Mouse (Mus musculus) naive thymus-derived CD4-positive, alpha-beta T cell, adult 5 months (primary cell): ENCODE results near the gene Olfr980. TPM values are rescaled to one million over a fixed set of nuclear protein-coding genes. Genes with fewer than 3 reads are reported as not detected.

Experiments used
- polyA plus RNA-seq: library from polyadenylated mRNA; unstranded; fragments of 100-300 nt; shearing (Covaris generic); gene quantifications from one replicate; pipeline ENCODE4 v1.2.1, GENCODE M21; 2017

Olfr980 gene
- not detected for polyA plus RNA-seq

GRCm38 (mm10) chr9:40009482-40009881 lies at the start of gene Olfr980:
TSS of gene Olfr980 (minus strand) at chr9:40009582.

GRCm38 (mm10) chr9:40021164-40021563 lies 11.8 kb upstream of the Olfr980 start, which contains the start of gene Olfr981:
TSS of gene Olfr981 (plus strand) at chr9:40021464.

GRCm38 (mm10) chr9:40003365-40003764 lies 6.0 kb downstream of the Olfr980 start, which contains the start of gene Olfr979:
TSS of gene Olfr979 (minus strand) at chr9:40003465.

GRCm38 (mm10) chr9:39991813-39992212 lies 17.6 kb downstream of the Olfr980 start, which contains the start of gene Olfr978:
TSS of gene Olfr978 (plus strand) at chr9:39992113.

GRCm38 (mm10) chr9:39961033-39961432 lies 48.3 kb downstream of the Olfr980 start, which contains the start of gene Olfr976:
TSS of gene Olfr976 (minus strand) at chr9:39961133.

Other genes starting within 250 kb of the Olfr980 start
- gene Olfr968, start 226.3 kb downstream of the Olfr980 start, polyA plus RNA-seq: not detected
- gene Olfr969, start 218.6 kb downstream of the Olfr980 start, polyA plus RNA-seq: not detected
- not detected for gene Olfr970, start 200.7 kb downstream of the Olfr980 start, polyA plus RNA-seq
- gene Olfr971, start 172.7 kb downstream of the Olfr980 start, polyA plus RNA-seq: not detected
- gene Olfr972, start 143.2 kb downstream of the Olfr980 start, polyA plus RNA-seq: not detected
- gene Olfr229, start 102.2 kb downstream of the Olfr980 start, polyA plus RNA-seq: not detected
- 0.12 TPM for gene Olfr974, start 72.1 kb downstream of the Olfr980 start, polyA plus RNA-seq
- not detected for gene Olfr975, start 57.5 kb downstream of the Olfr980 start, polyA plus RNA-seq
- not detected for gene Olfr976, start 48.4 kb downstream of the Olfr980 start, polyA plus RNA-seq
- gene Olfr978, start 17.5 kb downstream of the Olfr980 start, polyA plus RNA-seq: 0.37 TPM
- not detected for gene Olfr979, start 6.1 kb downstream of the Olfr980 start, polyA plus RNA-seq
- not detected for gene Olfr981, start 11.9 kb upstream of the Olfr980 start, polyA plus RNA-seq
- not detected for gene Olfr982, start 64.2 kb upstream of the Olfr980 start, polyA plus RNA-seq
- not detected for gene Olfr983, start 84.0 kb upstream of the Olfr980 start, polyA plus RNA-seq
- gene Olfr984, start 104.6 kb upstream of the Olfr980 start, polyA plus RNA-seq: not detected
- gene Olfr985, start 120.6 kb upstream of the Olfr980 start, polyA plus RNA-seq: not detected
- gene Tmem225, start 138.5 kb upstream of the Olfr980 start, polyA plus RNA-seq: not detected
- gene Olfr986, start 171.3 kb upstream of the Olfr980 start, polyA plus RNA-seq: not detected
- 1.8 TPM for gene Zfp202, start 182.7 kb upstream of the Olfr980 start, polyA plus RNA-seq